Mouse (Mus musculus) kidney, adult 11 months (tissue): ENCODE measurements around the gene Vmn1r204.
"Not testable (repeated sequence)": the region's sequence is repeated elsewhere in the genome, so short reads cannot be mapped to it uniquely, and the experiment has no call there.

Experiments used
- DNase-seq: peaks from one replicate; pipeline ENCODE4 v3.0.0; 2022

The Vmn1r204 gene

GRCm38 (mm10) chr13:22552898-22553297 is at the start of gene Vmn1r204:
Gene Vmn1r204, plus strand, starts transcription at chr13:22553198.
- DNase-seq = not testable (repeated sequence)

GRCm38 (mm10) chr13:22505281-22505680 is 47.7 kb upstream of the Vmn1r204 start, which contains the start of gene Vmn1r202:
Gene Vmn1r202, minus strand, starts transcription at chr13:22505381.
- DNase-seq = no peak

GRCm38 (mm10) chr13:22517814-22518213 is 35.2 kb upstream of the Vmn1r204 start, which contains the start of gene Vmn1r203:
Gene Vmn1r203, plus strand, starts transcription at chr13:22518114.
- no peak for DNase-seq

GRCm38 (mm10) chr13:22574911-22575310 is 21.9 kb downstream of the Vmn1r204 start:
- DNase-seq = not testable (repeated sequence)

- DNase-seq = not testable (repeated sequence)
Observed at GRCm38 (mm10) chr13:22583336-22583735, 30.3 kb downstream of the Vmn1r204 start.

GRCm38 (mm10) chr13:22592900-22593299 is 39.9 kb downstream of the Vmn1r204 start, which contains the start of gene Vmn1r205:
Gene Vmn1r205, minus strand, starts transcription at chr13:22593000.
- no peak for DNase-seq
